Mouse (Mus musculus): ENCODE results near the gene Gss.
"Not testable (repeated sequence)": the region's sequence is repeated elsewhere in the genome, so short reads cannot be mapped to it uniquely, and the experiment has no call there.

Gene Gss

DNA sequence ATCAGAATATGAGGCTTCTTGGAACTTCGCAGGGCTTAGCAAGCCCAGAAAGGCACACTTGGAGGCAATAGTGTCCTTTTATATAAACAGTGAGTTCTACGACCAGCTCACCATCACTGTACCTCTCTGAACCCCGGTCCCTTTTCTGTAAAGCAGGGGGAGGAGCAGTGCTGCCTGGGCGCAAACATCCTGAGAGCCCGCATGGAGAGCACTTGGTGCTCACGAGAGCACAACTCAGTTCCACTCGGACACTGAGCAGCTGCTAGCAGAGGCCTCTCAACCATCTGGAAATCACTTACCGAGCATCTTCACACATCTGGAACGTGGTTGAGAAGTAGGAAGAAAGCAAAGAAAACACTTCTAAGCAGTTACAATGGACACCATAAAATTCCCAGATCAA is 16.0 kb downstream of the Gss start:
- DNase-seq (ENCODE audit: extremely low spot score, low read depth, low spot score) = no peak

DNA sequence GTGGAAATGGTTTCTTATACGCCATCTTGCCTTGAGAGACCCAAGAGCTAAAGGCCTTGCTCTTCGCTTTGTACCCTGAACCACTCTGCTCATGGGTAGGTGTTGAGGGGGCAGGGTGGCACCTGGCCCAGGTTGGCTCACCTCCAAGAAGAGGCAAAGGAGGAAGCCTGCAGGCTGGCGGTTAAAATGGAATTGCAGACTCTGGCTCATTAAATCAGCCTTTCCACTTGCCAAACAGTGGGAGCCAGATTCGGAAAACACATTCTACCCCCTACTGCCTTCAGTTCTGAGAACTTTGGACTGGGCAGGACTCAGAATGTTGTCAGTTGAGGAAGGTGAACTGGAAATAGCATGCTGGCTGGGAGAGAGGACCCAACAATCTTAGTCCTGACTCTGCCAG is 17.9 kb downstream of the Gss start:
- DNase-seq (ENCODE audit: extremely low spot score, low read depth, low spot score) = no peak

DNA sequence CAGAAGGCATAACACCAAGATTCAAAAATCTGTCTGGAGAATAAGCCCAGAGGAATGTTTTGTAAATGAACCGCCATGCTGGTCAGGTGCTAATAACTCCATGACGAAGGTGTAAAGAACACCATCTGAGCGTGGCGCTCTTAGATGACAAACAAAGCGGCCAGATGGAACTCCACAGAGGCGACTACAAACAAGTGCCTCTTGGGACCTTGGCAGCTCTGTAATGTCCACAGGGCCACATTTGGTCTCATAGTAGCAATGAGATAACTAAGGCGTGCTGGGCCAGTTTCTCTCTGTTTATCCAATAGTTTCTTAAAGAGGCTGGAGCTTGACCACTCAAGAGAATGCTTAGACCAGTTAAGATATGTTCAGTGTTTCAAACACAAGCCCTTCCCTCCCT is 18.6 kb downstream of the Gss start:
- DNase-seq (ENCODE audit: extremely low spot score, low read depth, low spot score) = no peak

DNA sequence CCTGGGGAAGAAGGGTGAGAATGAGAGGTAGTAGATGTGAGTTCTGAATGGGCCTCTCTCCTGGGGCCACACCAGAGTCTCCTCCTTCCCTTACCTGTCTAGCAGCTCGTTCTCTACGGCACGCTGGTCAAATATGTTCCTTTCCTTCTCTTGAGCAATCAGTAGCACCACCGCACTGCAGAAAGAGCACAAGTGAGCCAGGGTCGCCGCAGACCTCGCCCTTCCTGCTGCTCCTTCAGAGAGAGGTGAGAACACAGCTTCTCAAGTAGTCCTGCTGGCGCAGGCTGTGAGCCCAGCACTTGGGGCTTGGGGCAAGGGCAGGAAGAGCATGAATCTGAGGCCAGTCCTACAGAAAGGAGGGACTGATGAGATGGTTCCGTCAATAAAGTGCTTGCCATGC is 19.6 kb downstream of the Gss start:
- no peak for DNase-seq (ENCODE audit: extremely low spot score, low read depth, low spot score)

DNA sequence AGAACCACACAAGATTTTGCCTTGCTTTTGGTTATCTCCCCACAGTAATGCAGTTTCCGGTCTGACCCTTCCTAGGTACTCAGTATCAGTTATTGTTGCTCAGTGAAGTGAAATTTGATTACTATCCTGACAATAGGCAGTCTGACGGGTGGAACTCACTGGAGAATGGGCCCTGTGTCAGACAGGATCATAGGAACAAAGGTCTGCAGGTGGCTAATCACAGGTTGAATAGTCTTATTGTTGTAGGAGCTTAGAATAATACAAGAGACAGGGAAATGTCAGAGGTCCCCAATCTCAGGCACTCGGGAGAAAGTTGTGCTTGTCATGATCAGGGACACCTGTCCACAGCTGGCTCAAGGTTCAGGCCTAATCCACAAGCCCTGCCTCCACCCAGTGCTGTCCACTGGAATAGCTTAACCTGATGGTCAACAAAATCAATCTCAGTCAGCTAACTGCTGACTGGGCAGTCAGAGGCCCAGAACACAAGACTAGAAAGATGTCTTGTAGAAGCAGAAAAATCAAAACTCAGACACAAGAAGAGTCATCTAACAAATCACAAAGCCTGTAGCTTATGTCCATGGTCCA is 23.3 kb downstream of the Gss start:
- DNase-seq (ENCODE audit: extremely low spot score, low read depth, low spot score) = no peak

- DNase-seq (ENCODE audit: extremely low spot score, low read depth, low spot score) = no peak
Observed at GRCm38 (mm10) chr2:155567751-155568150, 24.9 kb downstream of the Gss start.

GRCm38 (mm10) chr2:155562934-155563333 is 29.7 kb downstream of the Gss start:
- no peak for DNase-seq (ENCODE audit: extremely low spot score, low read depth, low spot score)

GRCm38 (mm10) chr2:155562209-155562608 is 30.4 kb downstream of the Gss start:
- no peak for DNase-seq (ENCODE audit: extremely low spot score, low read depth, low spot score)

- no peak for DNase-seq (ENCODE audit: extremely low spot score, low read depth, low spot score)
Observed at GRCm38 (mm10) chr2:155554426-155554985, 38.1 kb downstream of the Gss start.

GRCm38 (mm10) chr2:155552949-155553354 is 39.7 kb downstream of the Gss start:
- DNase-seq (ENCODE audit: extremely low spot score, low read depth, low spot score) = no peak

DNA sequence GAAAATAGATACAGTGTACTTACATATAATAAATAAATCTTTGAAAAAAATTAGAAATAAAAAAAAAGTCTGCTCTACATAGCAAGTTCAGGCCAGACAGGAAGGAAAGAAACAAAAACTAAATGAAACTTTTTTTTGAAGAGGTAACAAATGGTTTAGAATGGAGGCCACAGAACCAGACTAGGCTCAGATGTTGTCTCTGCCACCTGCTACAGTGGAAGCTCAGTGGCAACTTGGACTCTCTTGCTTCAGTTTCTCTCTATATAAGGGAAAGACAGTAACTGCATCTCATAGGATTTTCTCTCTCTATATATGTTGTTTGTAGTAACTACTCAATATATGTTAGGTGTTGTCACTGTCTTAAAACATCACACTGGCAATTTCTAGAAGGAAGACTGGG is 40.3 kb downstream of the Gss start:
- no peak for DNase-seq (ENCODE audit: extremely low spot score, low read depth, low spot score)

DNA sequence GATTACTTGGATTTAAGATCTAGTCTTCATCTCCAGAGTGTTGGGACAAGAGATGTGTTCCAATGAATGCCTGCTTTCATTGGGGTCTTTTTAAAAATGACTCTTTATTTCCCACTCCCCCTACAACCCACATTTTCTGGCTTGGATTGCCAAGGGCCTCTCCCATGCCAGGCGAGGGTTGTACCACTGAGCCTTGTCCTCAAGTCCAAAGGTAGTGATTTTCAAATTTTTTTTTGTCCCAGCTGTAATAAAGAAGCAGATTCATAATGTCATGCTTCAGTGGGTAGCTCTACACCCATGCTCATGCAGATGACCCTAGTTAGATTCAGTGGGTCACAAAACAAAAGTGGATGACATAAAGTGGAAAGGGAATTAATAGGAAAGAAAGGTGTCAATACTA is 45.7 kb downstream of the Gss start:
- no peak for DNase-seq (ENCODE audit: extremely low spot score, low read depth, low spot score)

DNA sequence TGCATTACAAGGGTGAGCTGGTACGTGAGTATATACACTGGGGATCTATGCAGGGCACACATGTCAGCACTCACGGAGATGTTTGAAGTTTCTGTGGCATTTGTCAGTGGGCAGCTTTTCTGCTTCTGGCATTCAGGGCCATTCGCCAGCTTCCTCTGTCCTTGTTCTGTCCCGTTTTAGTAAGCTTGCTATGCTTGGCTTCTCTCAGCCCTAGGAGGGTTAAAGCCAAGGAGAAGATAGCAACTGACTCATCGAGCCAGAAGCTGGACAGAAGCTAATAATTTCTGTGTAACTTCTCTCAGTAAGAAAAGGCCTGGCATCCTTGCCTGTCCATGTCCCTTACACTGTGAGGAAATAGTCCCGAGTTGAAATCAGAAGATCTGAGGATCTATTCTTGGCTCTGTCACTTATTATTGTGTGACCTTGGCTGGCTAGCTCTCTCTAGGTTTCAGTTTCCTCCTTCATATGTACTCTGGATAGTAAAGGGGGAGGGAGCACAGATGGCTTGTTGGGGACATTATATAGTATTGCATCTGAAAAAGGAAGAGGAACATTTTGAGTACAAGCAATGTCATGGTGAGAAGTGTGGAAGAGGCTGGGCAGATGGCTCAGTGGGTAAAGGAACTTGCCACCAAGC is 51.7 kb downstream of the Gss start:
- DNase-seq (ENCODE audit: extremely low spot score, low read depth, low spot score) = no peak

DNA sequence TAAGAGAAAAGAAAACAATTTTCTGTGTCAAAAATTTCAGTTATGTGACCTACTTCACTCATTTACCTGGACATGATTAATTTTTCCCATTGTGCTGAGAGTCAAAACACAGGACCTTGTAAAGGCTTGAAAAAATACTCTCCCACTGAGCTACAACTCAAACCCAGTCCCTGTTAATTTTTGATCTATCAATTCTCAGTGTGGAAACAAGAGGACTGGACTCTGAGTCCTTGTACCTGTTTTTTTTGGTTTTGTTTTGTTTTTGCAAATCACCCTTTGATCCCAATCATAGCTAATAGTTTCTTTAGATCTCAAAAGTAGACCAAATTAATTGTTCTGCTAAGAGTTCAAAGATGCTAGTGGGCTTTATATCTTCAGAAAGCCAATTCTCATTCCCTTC is 52.9 kb downstream of the Gss start:
- no peak for DNase-seq (ENCODE audit: extremely low spot score, low read depth, low spot score)

DNA sequence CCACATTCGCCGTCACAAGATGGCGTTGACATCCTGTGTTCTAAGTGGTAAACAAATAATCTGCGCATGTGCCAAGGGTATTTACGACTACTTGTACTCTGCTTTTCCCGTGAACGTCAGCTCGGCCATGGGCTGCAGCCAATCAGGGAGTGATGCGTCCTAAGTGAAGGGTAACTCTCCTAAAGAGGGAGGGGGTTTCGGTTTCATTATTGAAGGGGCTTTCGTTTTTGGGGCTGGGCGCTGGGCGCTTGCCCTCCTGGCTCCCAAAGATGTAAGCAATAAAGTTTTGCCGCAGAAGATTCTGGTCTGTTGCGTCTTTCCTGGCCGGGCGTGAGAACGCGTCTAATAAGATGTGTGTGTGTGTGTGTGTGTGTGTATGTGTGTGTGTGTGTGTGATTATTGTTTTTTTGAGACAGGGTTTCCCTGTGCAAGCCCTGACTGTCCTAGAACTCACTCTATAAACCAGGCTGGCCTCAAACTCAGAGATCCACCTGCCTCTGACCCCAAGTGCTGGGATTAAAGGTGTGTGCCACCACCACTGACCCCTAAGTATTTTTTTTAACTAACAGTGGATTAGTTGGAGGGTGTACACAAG is 54.0 kb downstream of the Gss start:
- not testable (repeated sequence) for DNase-seq (ENCODE audit: extremely low spot score, low read depth, low spot score)

GRCm38 (mm10) chr2:155537761-155538462 is 54.7 kb downstream of the Gss start:
- no peak for DNase-seq (ENCODE audit: extremely low spot score, low read depth, low spot score)

DNA sequence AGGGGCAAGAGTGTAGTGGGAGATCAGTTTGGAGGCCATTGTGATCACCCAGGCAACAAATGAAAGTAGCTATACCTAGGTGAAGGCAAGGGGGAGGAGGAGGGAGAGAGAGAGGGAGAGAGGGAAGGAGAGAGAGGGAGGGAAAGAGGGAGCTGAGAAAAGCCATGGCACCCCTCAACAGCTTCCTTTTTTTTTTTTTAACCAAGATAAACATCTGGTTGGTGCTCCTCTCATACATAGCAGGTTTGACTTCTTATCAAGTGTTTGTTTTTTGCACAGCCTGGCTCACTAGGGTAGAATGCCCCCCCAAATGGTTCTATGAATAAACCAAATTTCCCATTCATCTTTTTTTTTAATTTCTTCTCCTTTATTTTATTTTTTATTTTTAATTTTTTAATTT is 56.3 kb downstream of the Gss start:
- DNase-seq (ENCODE audit: extremely low spot score, low read depth, low spot score) = no peak

GRCm38 (mm10) chr2:155527367-155527766 is 65.2 kb downstream of the Gss start:
- no peak for DNase-seq (ENCODE audit: extremely low spot score, low read depth, low spot score)

DNA sequence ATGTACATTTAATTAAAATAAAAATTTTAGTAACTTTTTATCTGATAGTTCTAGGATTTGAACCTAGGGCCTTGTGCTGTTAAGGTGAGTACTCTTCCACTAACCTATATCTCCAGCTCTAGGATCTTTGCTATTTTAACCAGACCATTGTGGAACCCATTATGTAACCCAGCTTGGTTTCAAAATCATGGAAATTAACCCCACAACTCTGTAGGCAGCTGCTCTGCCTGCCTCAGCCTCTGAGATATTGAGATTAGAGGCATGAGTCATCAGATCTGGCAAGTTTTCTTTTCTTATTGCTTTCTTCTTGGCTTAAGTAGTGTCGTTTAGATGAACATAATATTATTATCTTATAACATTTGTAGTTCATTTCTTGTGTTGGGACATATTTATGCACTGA is 68.2 kb downstream of the Gss start:
- no peak for DNase-seq (ENCODE audit: extremely low spot score, low read depth, low spot score)

DNA sequence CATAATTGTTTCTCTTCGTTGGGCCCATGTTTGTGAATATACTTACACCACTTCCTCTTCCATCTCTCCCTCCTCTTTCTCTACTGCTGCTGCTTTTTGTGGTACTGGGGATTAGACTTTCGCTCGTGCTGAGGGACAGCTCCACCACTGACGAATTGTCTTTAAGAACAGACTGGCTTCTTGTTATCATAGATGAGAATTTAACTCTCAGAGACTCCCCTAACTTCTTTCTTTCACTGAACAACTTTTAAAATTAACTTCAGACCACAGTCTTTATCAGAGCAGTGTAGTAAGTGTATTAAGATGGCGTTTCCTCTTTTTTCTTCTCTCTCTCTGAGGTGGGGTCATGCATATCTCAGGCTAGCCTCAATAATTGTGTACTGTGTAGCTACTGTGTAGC is 68.9 kb downstream of the Gss start:
- no peak for DNase-seq (ENCODE audit: extremely low spot score, low read depth, low spot score)

DNA sequence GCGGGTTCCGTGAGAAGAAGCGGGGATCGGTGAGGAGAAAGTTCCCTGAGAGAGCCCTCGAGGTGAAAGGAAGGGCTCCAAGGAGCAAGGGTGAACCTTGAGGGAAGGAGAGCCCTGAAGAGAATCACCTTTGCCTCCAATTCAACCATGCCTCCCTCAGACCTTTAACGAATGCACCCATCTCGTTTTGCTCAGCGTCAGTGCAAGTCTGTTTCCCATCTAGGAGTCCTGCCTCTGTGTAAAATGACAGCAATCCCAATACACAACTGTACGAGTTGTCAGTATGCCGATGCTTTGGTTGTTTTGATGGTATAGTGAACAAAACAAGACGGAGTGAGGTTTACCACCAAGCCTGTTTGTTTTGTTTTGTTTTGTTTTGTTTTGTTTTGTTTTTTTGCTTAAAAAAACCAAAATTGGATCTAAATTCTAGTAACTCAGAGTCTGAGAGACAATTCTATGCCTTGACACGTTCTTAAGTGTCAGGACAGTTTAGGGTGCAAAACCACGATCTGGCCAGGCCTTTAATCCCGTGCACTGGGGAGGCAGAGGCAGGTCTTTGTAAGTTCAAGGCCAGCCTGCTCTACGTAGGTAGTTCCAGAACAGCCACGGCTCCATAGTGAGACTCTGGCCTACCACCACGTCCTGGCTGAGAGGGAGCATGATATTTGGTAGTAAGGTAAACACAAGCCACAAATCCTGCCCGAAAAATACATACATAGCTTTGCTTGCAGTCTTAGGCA is 73.9 kb downstream of the Gss start:
- peak; percentile 8 for DNase-seq (ENCODE audit: extremely low spot score, low read depth, low spot score)

Measured in hindlimb bud, embryonic 11.5 days (tissue).